Mouse (Mus musculus): Measurements from ENCODE around the gene Als2cl. TPM values are rescaled to one million over a fixed set of nuclear protein-coding genes. Genes with fewer than 3 reads are reported as not detected.

The Als2cl gene
- polyA plus RNA-seq, 1 experiment from 2014 or later = 6.1 TPM

DNA sequence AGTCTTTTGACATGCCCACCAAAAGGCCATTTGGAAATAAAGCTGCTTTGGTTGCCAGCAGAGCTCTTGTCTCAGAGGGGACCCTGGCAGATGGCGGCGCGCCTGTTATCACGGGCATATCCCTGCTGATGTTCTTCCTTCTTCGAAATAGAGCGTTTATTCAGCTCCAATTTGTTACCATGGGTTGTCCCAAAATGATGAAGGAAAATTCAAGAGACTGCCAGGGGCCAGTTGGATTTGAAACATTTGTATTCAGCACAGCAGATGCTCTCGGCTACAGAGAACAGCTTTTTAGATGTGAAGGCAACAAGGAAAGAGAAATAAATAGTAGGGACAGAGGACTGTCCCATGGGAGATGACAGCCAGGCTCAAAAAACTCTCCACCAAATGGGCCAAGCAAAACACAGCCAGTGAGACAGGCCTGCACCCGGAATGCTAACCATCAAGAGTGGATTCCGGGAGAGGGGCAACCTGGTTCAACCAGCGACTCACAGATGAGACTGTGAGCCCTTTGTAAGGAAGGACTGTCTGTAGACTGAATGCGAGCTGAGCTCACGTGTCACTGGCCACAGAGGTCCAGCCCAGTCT lies 54.3 kb downstream of the Als2cl start:
- Histone ChIP-seq H3K27ac (replicated peaks) (no peak overlapping the region), H3K9me3 (ENCODE audit: control insufficient read depth, low read length) (no peaks in the 10 kb centered on the region), H3K36me3 (ENCODE audit: control insufficient read depth, insufficient read depth, low read length) (no peaks in the 10 kb centered on the region), H3K4me3 (ENCODE audit: low read depth, low read length) (no peak overlapping the region), H3K4me1 (replicated peaks; ENCODE audit: control insufficient read depth, insufficient read depth) (no peaks in the 10 kb centered on the region), H3K27me3 (ENCODE audit: control insufficient read depth, insufficient read depth, low read length) (no peaks in the 10 kb centered on the region), H3K4me2 (replicated peaks; ENCODE audit: low read depth) (no peak overlapping the region), H3K9ac (ENCODE audit: low read length) (no peak overlapping the region)
- ATAC-seq (ENCODE audit: low FRiP score, low TSS enrichment) = no peak
- TF ChIP-seq EP300 (optimal IDR thresholded peaks at IDR 0.05) (no peak), CTCF (IDR thresholded peaks at IDR 0.05; ENCODE audit: low read depth) (no peak)
- DNase-seq (ENCODE audit: low spot score) = no peak
- 88% methylated on average over 12 of the region's 12 CpGs for WGBS

- Histone ChIP-seq H3K4me2 (replicated peaks; ENCODE audit: low read depth) (no peak overlapping the region), H3K36me3 (ENCODE audit: control insufficient read depth, insufficient read depth, low read length) (no peaks in the 10 kb centered on the region), H3K4me1 (replicated peaks; ENCODE audit: control insufficient read depth, insufficient read depth) (no peaks in the 10 kb centered on the region), H3K27ac (replicated peaks) (no peak overlapping the region), H3K4me3 (ENCODE audit: low read depth, low read length) (no peak overlapping the region), H3K27me3 (ENCODE audit: control insufficient read depth, insufficient read depth, low read length) (no peaks in the 10 kb centered on the region), H3K9ac (ENCODE audit: low read length) (no peak overlapping the region), H3K9me3 (ENCODE audit: control insufficient read depth, low read length) (no peaks in the 10 kb centered on the region)
- DNase-seq (ENCODE audit: low spot score) (no peak), ATAC-seq (ENCODE audit: low FRiP score, low TSS enrichment) (no peak)
- TF ChIP-seq CTCF (IDR thresholded peaks at IDR 0.05; ENCODE audit: low read depth) (no peak), EP300 (optimal IDR thresholded peaks at IDR 0.05) (no peak)
- WGBS = 74% methylated on average over 7 of the region's 7 CpGs
Observed at GRCm38 (mm10) chr9:110935941-110936340, 56.3 kb downstream of the Als2cl start.

DNA sequence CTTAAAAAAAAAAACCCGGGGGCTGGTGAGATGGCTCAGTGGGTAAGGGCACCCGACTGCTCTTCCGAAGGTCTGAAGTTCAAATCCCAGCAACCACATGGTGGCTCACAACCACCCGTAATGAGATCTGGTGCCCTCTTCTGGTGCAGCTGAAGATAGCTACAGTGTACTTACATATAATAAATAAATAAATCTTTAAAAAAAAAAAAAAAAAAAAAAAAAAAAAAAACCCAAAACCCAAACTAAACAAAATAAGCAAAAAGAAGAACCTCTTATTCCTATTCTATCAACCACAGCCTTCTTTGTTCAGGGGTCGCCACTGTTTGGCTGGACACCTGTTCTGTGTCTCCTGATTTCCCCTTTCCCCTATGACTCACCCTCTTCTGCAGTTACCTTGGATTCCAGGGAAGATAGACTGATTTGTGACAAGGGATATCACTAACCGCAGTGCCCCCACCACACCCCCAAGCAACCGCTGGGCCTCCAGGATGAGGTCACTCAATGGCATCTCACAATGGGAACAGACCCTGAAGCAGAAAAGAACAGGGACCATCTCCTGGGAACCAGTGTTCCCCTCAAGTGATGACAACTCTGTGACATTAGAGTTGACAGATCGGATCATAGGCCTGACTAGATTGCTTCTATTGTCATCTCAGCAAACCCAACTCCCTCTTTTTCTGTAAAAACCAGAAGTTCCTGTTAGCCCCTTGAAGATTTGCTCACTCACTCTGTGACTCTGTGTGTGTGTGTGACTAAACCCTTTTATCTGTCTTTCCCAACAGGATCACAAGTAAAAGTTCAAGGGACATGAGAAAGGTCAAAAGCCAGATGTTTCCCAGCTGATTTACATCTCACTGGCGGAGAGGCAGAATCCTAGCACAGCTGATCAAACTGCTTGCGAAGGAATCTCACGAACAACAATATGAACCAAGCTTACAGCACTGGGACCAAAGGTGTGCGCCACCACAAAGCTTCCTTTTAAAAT lies 58.1 kb downstream of the Als2cl start:
- no peak overlapping the region for H3K9ac ChIP-seq (ENCODE audit: low read length)
- no peaks in the 10 kb centered on the region for H3K36me3 ChIP-seq (ENCODE audit: control insufficient read depth, insufficient read depth, low read length)
- 73% methylated on average over 12 of the region's 12 CpGs for WGBS
- no peaks in the 10 kb centered on the region for H3K27me3 ChIP-seq (ENCODE audit: control insufficient read depth, insufficient read depth, low read length)
- DNase-seq (ENCODE audit: low spot score) = no peak
- no peak overlapping the region for H3K4me3 ChIP-seq (ENCODE audit: low read depth, low read length)
- no peak for ATAC-seq (ENCODE audit: low FRiP score, low TSS enrichment)
- no peak overlapping the region for H3K27ac ChIP-seq (replicated peaks)
- TF ChIP-seq CTCF (IDR thresholded peaks at IDR 0.05; ENCODE audit: low read depth) (peak; percentile 25), EP300 (optimal IDR thresholded peaks at IDR 0.05) (no peak)
- no peaks in the 10 kb centered on the region for H3K9me3 ChIP-seq (ENCODE audit: control insufficient read depth, low read length)
- no peak overlapping the region for H3K4me2 ChIP-seq (replicated peaks; ENCODE audit: low read depth)
- no peaks in the 10 kb centered on the region for H3K4me1 ChIP-seq (replicated peaks; ENCODE audit: control insufficient read depth, insufficient read depth)

- DNase-seq (ENCODE audit: low spot score) = no peak
- H3K4me1 ChIP-seq (replicated peaks; ENCODE audit: control insufficient read depth, insufficient read depth) = no peaks in the 10 kb centered on the region
- H3K9ac ChIP-seq (ENCODE audit: low read length) = no peak overlapping the region
- no peak for TF ChIP-seq EP300 (optimal IDR thresholded peaks at IDR 0.05)
- TF ChIP-seq CTCF (IDR thresholded peaks at IDR 0.05; ENCODE audit: low read depth) = peak; percentile 69
- H3K4me2 ChIP-seq (replicated peaks; ENCODE audit: low read depth) = no peak overlapping the region
- WGBS = 34% methylated on average over 13 of the region's 13 CpGs
- no peak overlapping the region for H3K4me3 ChIP-seq (ENCODE audit: low read depth, low read length)
- no peak for ATAC-seq (ENCODE audit: low FRiP score, low TSS enrichment)
- H3K36me3 ChIP-seq (ENCODE audit: control insufficient read depth, insufficient read depth, low read length) = no peaks in the 10 kb centered on the region
- H3K9me3 ChIP-seq (ENCODE audit: control insufficient read depth, low read length) = no peaks in the 10 kb centered on the region
- H3K27ac ChIP-seq (replicated peaks) = no peak overlapping the region
- peaks cover 5% of the 10 kb centered on the region; the same call in 1 of the 2 replicates for H3K27me3 ChIP-seq (ENCODE audit: control insufficient read depth, insufficient read depth, low read length)
Observed at GRCm38 (mm10) chr9:110944265-110944664, 64.6 kb downstream of the Als2cl start.

- Histone ChIP-seq H3K4me1 (replicated peaks; ENCODE audit: control insufficient read depth, insufficient read depth) (no peaks in the 10 kb centered on the region), H3K9ac (ENCODE audit: low read length) (no peak overlapping the region), H3K27me3 (ENCODE audit: control insufficient read depth, insufficient read depth, low read length) (peaks cover 5% of the 10 kb centered on the region; the same call in 1 of the 2 replicates), H3K36me3 (ENCODE audit: control insufficient read depth, insufficient read depth, low read length) (no peaks in the 10 kb centered on the region), H3K4me3 (ENCODE audit: low read depth, low read length) (no peak overlapping the region), H3K9me3 (ENCODE audit: control insufficient read depth, low read length) (no peaks in the 10 kb centered on the region), H3K4me2 (replicated peaks; ENCODE audit: low read depth) (no peak overlapping the region), H3K27ac (replicated peaks) (no peak overlapping the region)
- 11% methylated on average over 18 of the region's 18 CpGs for WGBS
- DNase-seq (ENCODE audit: low spot score) (peak; percentile 22), ATAC-seq (ENCODE audit: low FRiP score, low TSS enrichment) (no peak)
- TF ChIP-seq EP300 (optimal IDR thresholded peaks at IDR 0.05) (no peak), CTCF (IDR thresholded peaks at IDR 0.05; ENCODE audit: low read depth) (no peak)
Observed at GRCm38 (mm10) chr9:110945343-110945742, 65.7 kb downstream of the Als2cl start.

DNA sequence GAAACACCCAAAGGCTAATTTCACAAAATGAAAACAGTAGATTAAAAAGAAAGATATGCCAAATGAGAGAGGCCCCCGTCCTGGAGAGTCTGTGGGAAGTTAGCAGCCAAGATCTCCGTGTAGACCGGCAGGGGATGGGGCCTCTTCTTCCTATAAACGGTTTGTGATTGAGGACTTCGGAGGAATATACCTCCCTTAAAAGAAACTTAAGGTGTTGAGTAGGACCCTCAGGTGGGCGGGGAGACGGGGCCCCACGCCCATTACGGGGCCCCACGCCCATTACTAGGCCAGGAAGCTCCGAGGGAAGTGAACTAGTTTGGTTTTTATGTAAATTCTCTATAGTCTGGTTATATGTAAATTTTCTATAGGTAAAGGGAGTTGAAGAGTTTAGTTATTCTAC lies 66.3 kb downstream of the Als2cl start, which contains the start of gene Tdgf1:
Tdgf1 (minus strand) TSS at position 233 of the 400 bp plus-strand sequence.
- Histone ChIP-seq H3K27me3 (ENCODE audit: control insufficient read depth, insufficient read depth, low read length) (peaks cover 5% of the 10 kb centered on the region; the same call in 1 of the 2 replicates), H3K9ac (ENCODE audit: low read length) (no peak within 1 kb of the TSS), H3K9me3 (ENCODE audit: control insufficient read depth, low read length) (no peaks in the 10 kb centered on the region), H3K4me1 (replicated peaks; ENCODE audit: control insufficient read depth, insufficient read depth) (no peaks in the 10 kb centered on the region), H3K4me3 (ENCODE audit: low read depth, low read length) (no peak within 1 kb of the TSS), H3K36me3 (ENCODE audit: control insufficient read depth, insufficient read depth, low read length) (no peaks in the 10 kb centered on the region), H3K4me2 (replicated peaks; ENCODE audit: low read depth) (no peak within 1 kb of the TSS), H3K27ac (replicated peaks) (no peak within 1 kb of the TSS)
- ATAC-seq (ENCODE audit: low FRiP score, low TSS enrichment) (no peak), DNase-seq (ENCODE audit: low spot score) (no peak)
- WGBS = 13% methylated on average over 11 of the region's 11 CpGs
- no peak for TF ChIP-seq EP300 (optimal IDR thresholded peaks at IDR 0.05)
- TF ChIP-seq CTCF (IDR thresholded peaks at IDR 0.05; ENCODE audit: low read depth) = no peak

Data from stomach, postnatal 0 days (tissue).